Mouse (Mus musculus) forebrain, embryonic 14.5 days (tissue): ENCODE measurements around the gene Mef2d. TPM values are rescaled to one million over a fixed set of nuclear protein-coding genes. Genes with fewer than 3 reads are reported as not detected.

Experiments used
- ATAC-seq: fragments of 200-750 bp; cut with Nextera tagmentation; 2 replicates; pipeline ENCODE4 v1.8.0; 2017; ENCODE audit warnings: mild to moderate bottlenecking, moderate library complexity
- DNase-seq: peaks from one replicate; pipeline ENCODE4 v3.0.0-alpha.2; 2015; ENCODE audit warnings: low spot score
- H3K27ac ChIP-seq: fragments of 300-500 bp; sonication (generic); 2 replicates; pipeline ENCODE4 v1.5.1; 2014; ENCODE audit warnings: low read depth, mild to moderate bottlenecking, control low read depth, low read length, moderate library complexity
- H3K27me3 ChIP-seq: fragments of 300-500 bp; sonication (generic); replicated peaks from 2 replicates; pipeline ENCODE4 v1.6.1; 2014; ENCODE audit warnings: low read length, control low read depth, mixed read lengths; ENCODE audit not compliant: control insufficient read depth, insufficient read depth
- H3K36me3 ChIP-seq: fragments of 300-500 bp; sonication (generic); 2 replicates; pipeline ENCODE4 v1.6.1; 2014; ENCODE audit warnings: low read length, control low read depth; ENCODE audit not compliant: control insufficient read depth, insufficient read depth
- H3K4me1 ChIP-seq: fragments of 300-500 bp; sonication (generic); 2 replicates; pipeline ENCODE4 v1.6.1; 2014; ENCODE audit warnings: antibody characterized with exemption, low read length, control low read depth; ENCODE audit not compliant: control insufficient read depth, insufficient read depth
- H3K4me2 ChIP-seq: fragments of 300-500 bp; sonication (generic); 2 replicates; pipeline ENCODE4 v1.6.1; 2014; ENCODE audit warnings: mild to moderate bottlenecking, control low read depth, low read length
- H3K4me3 ChIP-seq: fragments of 300-500 bp; sonication (generic); 2 replicates; pipeline ENCODE4 v1.5.1; 2014; ENCODE audit warnings: low read depth, low read length, control low read depth
- H3K9ac ChIP-seq: fragments of 300-500 bp; sonication (generic); 2 replicates; pipeline ENCODE4 v1.6.1; 2014; ENCODE audit warnings: mild to moderate bottlenecking, low read length, control low read depth, moderate library complexity
- H3K9me3 ChIP-seq: fragments of 300-500 bp; sonication (generic); replicated peaks from 2 replicates; pipeline ENCODE4 v1.6.1; 2016; ENCODE audit warnings: low read length, control low read depth, mixed read lengths; ENCODE audit not compliant: control insufficient read depth
- WGBS: fragments of 180-500 bp; shearing (Covaris S2); extraction: QIAGEN DNeasy Blood & Tissue Kit; methylation state at CpG from one replicate; pipeline ENCODE4 v1.1.7; 2014; 5-methylcytosine and 5-hydroxymethylcytosine counted together
- polyA plus RNA-seq: library from polyadenylated mRNA; unstranded; fragments of >200 nt; fragmentation: Nextera tagmentation; extraction: Ambion mirVana; gene quantifications from 2 replicates; pipeline ENCODE4 v1.2.1, GENCODE M21; 2014

The Mef2d gene
- polyA plus RNA-seq, 1 experiment from 2014 or later: 17.3 TPM

DNA sequence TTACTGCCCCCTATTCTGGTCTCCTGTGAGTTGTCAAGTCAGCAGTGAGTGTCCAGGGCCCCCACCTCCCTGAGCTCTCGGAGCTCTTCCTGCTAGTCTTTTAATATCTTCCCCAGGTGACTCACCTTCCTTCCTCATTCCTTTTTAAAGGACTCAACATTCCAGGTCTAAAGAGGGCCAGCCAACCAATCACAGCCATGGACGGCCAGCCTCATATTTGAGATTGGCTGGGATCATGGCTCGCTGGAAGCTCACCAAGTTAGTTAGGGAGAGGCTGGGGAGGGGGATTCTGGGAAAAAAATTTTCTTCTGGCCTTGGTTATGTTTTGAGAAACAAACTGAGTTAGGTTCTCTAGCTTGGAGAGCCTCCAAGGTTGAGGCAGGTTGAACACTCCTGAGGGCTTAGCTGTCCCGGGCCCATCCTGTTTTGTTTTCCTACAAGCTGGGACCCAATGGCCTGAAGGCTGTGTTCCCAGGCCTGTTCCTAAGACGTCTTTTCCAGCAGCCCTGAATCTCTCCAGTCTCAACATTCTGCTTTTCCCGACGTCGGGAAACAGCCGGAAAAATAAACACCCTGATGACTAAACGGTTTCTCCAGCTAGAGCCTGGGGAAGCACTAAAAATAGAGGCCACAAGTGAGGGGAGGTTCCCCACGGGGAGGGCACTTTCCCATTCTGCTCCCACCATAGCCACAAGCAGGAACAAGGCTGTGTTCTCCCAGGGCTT is 1.8 kb upstream of the Mef2d start:
- Histone ChIP-seq H3K4me3 (no peak overlapping the region), H3K36me3 (no peaks in the 10 kb centered on the region), H3K27ac (no peak overlapping the region; the same call in 1 of the 2 replicates), H3K9ac (no peak overlapping the region), H3K4me2 (no peak overlapping the region; the same call in 1 of the 2 replicates), H3K27me3 (peaks cover 12% of the 10 kb centered on the region; the same call in 1 of the 2 replicates), H3K9me3 (no peaks in the 10 kb centered on the region), H3K4me1 (peaks cover 35% of the 10 kb centered on the region)
- 35% methylated on average over 11 of the region's 11 CpGs for WGBS
- DNase-seq (peak; percentile 21), ATAC-seq (no peak)

DNA sequence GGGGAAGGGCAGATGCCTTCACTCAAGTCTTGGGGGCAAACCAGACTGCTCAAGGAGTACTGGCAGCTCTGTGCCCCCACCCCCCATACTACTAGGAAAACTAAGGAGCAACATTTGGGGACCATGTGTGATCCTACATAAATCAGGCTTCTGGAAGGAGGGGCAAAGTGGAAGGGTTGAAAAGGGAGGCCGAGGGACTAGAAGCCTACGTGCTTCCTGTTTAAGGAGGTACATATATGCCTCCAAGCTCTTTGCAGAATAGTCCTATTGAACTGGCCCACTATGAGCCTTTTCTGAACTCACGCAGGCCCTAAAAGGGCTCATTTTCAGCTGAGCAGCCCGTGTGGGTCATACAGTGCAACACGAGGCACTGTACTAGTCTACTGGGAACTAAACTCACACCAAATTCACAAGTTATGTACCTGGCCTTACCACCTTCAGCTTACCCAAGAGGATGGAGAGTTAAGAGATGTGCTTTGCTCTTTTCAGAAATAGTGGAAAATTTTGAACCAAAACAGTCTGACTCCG is 1.2 kb upstream of the Mef2d start:
- DNase-seq: no peak
- Histone ChIP-seq H3K27ac (peak overlapping the region; percentile 10; the same call in 1 of the 2 replicates), H3K9ac (no peak overlapping the region), H3K4me2 (peak overlapping the region; percentile 96; the same call in 1 of the 2 replicates), H3K27me3 (peaks cover 12% of the 10 kb centered on the region; the same call in 1 of the 2 replicates), H3K36me3 (0 out of 2 replicates have a peak, but pooled peaks cover 3% of the 10 kb centered on the region), H3K4me3 (no peak overlapping the region), H3K4me1 (peaks cover 40% of the 10 kb centered on the region), H3K9me3 (no peaks in the 10 kb centered on the region)
- WGBS: 48% methylated on average over 6 of the region's 6 CpGs
- ATAC-seq: no peak

DNA sequence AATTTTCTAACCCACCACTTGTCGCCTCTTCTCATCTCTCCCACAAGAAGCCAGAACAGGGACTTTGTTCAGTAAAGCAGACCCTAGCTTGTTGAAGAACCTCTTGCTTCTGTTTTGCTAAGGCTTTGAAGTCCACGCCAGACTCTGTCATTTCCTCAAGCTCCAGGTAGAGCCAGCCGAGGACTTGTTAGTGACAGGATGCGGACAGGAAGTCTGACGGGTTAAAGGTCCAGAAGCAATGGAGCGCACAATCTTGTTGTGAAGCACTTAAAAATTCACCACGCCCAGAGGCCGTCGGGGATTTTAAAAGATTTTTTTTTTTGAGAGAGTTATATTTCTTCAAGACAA is 759 bp upstream of the Mef2d start:
- no peaks in the 10 kb centered on the region for H3K9me3 ChIP-seq
- 0 out of 2 replicates have a peak, but pooled peaks cover 3% of the 10 kb centered on the region for H3K36me3 ChIP-seq
- peak; percentile 28 for DNase-seq
- peak overlapping the region; percentile 90 for H3K9ac ChIP-seq
- no peak for ATAC-seq
- H3K27ac ChIP-seq: peak overlapping the region; percentile 98
- H3K4me1 ChIP-seq: peaks cover 44% of the 10 kb centered on the region
- H3K27me3 ChIP-seq: peaks cover 12% of the 10 kb centered on the region; the same call in 1 of the 2 replicates
- WGBS: 12% methylated on average over 9 of the region's 9 CpGs
- peak overlapping the region; percentile 96 for H3K4me2 ChIP-seq
- peak overlapping the region; percentile 88 for H3K4me3 ChIP-seq

DNA sequence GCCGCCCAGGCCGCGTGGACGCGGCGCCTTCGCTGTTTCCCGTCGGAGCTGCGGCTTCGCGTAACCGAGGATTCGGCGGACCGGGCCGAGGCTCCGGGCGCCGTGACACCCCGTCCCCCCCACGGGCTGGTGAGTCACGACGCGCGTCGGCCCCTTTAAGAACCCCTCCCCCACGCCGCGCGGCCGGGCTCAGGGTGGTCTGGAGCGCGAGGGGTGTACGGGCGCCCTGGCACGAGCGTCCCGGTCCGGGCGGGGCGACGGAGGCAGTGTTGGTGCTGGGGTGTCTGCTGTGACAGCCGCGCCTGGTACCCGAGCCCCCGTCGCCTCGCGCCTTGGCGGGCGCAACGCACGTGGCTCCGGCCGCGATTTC is 359 bp downstream of the Mef2d start:
- H3K9ac ChIP-seq: peak overlapping the region; percentile 90
- 0% methylated on average over 52 of the region's 57 CpGs for WGBS
- 0 out of 2 replicates have a peak, but pooled peaks cover 3% of the 10 kb centered on the region for H3K36me3 ChIP-seq
- peak overlapping the region; percentile 88 for H3K4me3 ChIP-seq
- peak; percentile 52 for ATAC-seq
- DNase-seq: peak; percentile 68
- H3K9me3 ChIP-seq: no peaks in the 10 kb centered on the region
- H3K4me2 ChIP-seq: peak overlapping the region; percentile 96
- peaks cover 47% of the 10 kb centered on the region for H3K4me1 ChIP-seq
- H3K27ac ChIP-seq: peak overlapping the region; percentile 98
- H3K27me3 ChIP-seq: peaks cover 12% of the 10 kb centered on the region; the same call in 1 of the 2 replicates

DNA sequence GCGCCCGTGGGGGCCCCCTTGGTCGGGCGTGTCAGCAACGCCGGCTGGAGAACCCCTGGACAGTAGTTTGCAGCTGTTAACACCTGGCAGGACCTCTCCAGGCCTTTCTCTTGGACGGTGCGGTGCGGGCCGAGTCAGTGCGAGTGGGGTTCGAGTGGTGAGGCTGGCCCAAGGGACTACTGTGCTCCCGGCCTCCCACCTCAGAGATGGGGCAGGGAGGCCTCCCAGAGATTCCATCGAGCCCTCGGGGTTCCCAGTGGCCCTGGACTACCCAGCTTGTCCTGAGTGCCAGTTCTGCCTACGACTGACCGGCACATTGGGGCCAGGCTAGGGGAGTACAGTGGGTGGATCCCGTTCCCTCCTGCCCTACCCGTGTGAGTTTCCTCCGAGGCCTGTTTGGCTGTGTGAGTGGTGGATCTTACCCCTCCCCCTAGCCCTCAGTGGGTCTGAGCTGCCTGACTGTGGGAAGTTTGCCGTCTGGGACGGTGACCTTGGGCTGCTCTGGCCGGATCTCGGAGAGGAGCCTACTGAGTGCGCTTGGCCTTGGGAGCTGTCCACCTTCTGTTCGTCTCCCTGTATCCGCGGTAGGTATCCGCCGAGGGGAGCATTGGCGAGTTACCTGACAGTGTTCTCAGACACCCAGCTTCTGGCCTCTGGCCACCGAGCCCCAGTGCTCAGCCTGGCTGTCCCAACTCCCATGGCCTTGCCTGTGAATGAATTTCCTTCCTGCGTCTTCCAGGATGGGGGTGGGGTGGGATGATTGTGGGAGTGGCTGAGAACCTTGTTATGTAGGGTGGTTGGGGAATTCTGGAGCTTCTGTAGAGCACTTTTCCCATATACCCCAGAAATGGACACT is 972 bp downstream of the Mef2d start:
- no peak for ATAC-seq
- Histone ChIP-seq H3K9ac (peak overlapping the region; percentile 90), H3K4me3 (peak overlapping the region; percentile 88), H3K36me3 (0 out of 2 replicates have a peak, but pooled peaks cover 3% of the 10 kb centered on the region), H3K27ac (peak overlapping the region; percentile 98), H3K4me1 (peaks cover 50% of the 10 kb centered on the region), H3K9me3 (no peaks in the 10 kb centered on the region), H3K4me2 (peak overlapping the region; percentile 96), H3K27me3 (peaks cover 12% of the 10 kb centered on the region; the same call in 1 of the 2 replicates)
- DNase-seq: peak; percentile 66
- under 1% methylated on average over 33 of the region's 33 CpGs for WGBS

DNA sequence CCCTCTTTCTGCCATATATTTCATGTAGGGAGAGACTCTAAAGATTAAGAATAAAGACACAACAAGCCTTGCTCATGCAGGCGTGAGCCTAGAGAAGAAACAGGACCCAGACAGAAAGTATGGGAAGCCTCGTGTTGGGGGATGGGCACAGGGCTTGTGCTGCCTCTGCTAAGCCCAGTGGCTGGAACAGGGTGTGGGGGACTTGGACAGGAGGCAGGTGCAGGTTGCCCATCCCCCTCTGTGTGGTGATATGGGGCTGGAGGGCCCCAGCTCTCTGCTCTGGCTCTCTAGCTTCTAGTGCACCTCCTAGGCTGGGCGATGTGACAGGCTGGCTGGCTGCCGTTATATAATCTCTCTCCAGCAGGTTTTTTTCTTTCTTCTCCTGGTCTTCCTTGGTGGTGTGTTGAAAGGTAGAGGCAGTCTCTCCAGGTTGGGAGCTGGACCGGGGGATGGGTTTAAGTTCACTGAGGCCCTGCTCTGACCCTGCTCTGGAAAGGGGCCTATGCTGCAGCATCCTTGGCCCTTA is 1.9 kb downstream of the Mef2d start:
- ATAC-seq (no peak), DNase-seq (peak; percentile 11)
- peaks cover 53% of the 10 kb centered on the region for H3K4me1 ChIP-seq
- peak overlapping the region; percentile 96 for H3K4me2 ChIP-seq
- peak overlapping the region; percentile 88 for H3K4me3 ChIP-seq
- H3K9me3 ChIP-seq: no peaks in the 10 kb centered on the region
- peak overlapping the region; percentile 49 for H3K27ac ChIP-seq
- H3K9ac ChIP-seq: peak overlapping the region; percentile 90
- H3K27me3 ChIP-seq: peaks cover 12% of the 10 kb centered on the region; the same call in 1 of the 2 replicates
- 19% methylated on average over 5 of the region's 5 CpGs for WGBS
- H3K36me3 ChIP-seq: 0 out of 2 replicates have a peak, but pooled peaks cover 3% of the 10 kb centered on the region

DNA sequence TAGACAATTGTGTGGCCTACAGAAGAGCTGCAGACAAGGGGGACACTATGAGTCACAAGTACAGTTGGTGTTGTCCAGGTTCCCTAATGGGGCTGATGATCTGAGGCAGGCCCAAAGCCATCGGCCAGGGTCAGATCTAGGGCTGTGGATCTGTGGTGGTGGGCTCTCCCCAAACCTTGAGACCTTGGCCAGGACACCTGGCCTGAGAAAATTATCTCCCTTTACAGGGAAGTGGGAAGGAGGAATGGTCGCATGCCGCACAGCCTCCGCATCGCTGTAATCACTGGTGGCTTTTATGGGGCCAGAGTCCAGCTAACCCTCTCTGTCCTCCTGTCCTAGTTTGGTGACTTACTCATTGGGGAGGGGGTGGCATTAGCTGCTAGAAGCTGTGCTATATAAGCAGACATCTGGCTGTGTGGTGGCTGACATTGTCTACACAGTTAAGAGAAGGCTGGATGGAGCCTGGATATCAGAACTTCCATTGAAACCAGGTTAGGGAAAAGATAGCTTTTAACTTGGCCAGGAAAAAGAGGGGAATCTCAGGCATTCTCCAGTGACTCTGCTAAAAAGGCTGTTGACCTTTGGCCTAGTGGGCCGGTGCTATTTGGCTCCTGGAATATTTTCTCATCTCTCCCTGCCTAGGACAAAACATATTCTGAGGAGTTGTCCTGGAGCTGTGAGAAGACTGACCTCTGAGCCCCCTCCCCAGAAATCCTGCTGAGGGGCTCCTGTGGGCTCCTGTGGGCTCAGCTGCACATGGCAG is 2.7 kb downstream of the Mef2d start:
- H3K4me1 ChIP-seq: peaks cover 53% of the 10 kb centered on the region
- H3K36me3 ChIP-seq: 0 out of 2 replicates have a peak, but pooled peaks cover 3% of the 10 kb centered on the region
- H3K27me3 ChIP-seq: peaks cover 10% of the 10 kb centered on the region; the same call in 1 of the 2 replicates
- H3K4me2 ChIP-seq: peak overlapping the region; percentile 96
- H3K27ac ChIP-seq: peak overlapping the region; percentile 49; the same call in 1 of the 2 replicates
- 81% methylated on average over 6 of the region's 6 CpGs for WGBS
- H3K9me3 ChIP-seq: no peaks in the 10 kb centered on the region
- peak overlapping the region; percentile 88 for H3K4me3 ChIP-seq
- ATAC-seq (no peak), DNase-seq (no peak)
- peak overlapping the region; percentile 90 for H3K9ac ChIP-seq

- no peak for ATAC-seq
- Histone ChIP-seq H3K4me1 (peaks cover 58% of the 10 kb centered on the region), H3K27ac (no peak overlapping the region), H3K27me3 (peaks cover 5% of the 10 kb centered on the region; the same call in 1 of the 2 replicates), H3K4me3 (no peak overlapping the region), H3K9me3 (no peaks in the 10 kb centered on the region), H3K4me2 (peak overlapping the region; percentile 96), H3K36me3 (0 out of 2 replicates have a peak, but pooled peaks cover 3% of the 10 kb centered on the region), H3K9ac (peak overlapping the region; percentile 3; the same call in 1 of the 2 replicates)
- 42% methylated on average over 4 of the region's 4 CpGs for WGBS
- no peak for DNase-seq
These were observed 3.2 kb downstream of the Mef2d start for GRCm38 (mm10) chr3:88145411-88145782.
